Mouse (Mus musculus) hindbrain, embryonic 16.5 days (tissue): ENCODE measurements at regions not wholly inside any gene's neighbourhood (a gene's known extent, or its start where the extent isn't known, plus 50 kb on each side); places are given as distances from the start of the nearest gene placed in this dataset.

ENCODE experiments used
- ATAC-seq: fragments of 200-750 bp; cut with Nextera tagmentation; 2 replicates; pipeline ENCODE4 v1.8.0; 2017; ENCODE audit warnings: moderate TSS enrichment, moderate library complexity
- H3K27ac ChIP-seq: fragments of 300-500 bp; sonication (generic); 2 replicates; pipeline ENCODE4 v1.5.1; 2014; ENCODE audit warnings: low read depth, mild to moderate bottlenecking, control low read depth, low read length, moderate library complexity
- H3K27me3 ChIP-seq: fragments of 300-500 bp; sonication (generic); replicated peaks from 2 replicates; pipeline ENCODE4 v1.6.1; 2014; ENCODE audit warnings: low read length; ENCODE audit not compliant: control insufficient read depth, insufficient read depth
- H3K36me3 ChIP-seq: fragments of 300-500 bp; sonication (generic); 2 replicates; pipeline ENCODE4 v1.6.1; 2014; ENCODE audit warnings: mild to moderate bottlenecking, low read length, moderate library complexity, mixed read lengths; ENCODE audit not compliant: control insufficient read depth, insufficient read depth
- H3K4me1 ChIP-seq: fragments of 300-500 bp; sonication (generic); 2 replicates; pipeline ENCODE4 v1.6.1; 2014; ENCODE audit warnings: low read depth, low read length; ENCODE audit not compliant: control insufficient read depth, insufficient read depth
- H3K4me2 ChIP-seq: fragments of 300-500 bp; sonication (generic); 2 replicates; pipeline ENCODE4 v1.6.1; 2014; ENCODE audit warnings: mild to moderate bottlenecking, low read length, control low read depth, moderate library complexity
- H3K4me3 ChIP-seq: fragments of 300-500 bp; sonication (generic); 2 replicates; pipeline ENCODE4 v1.5.1; 2014; ENCODE audit warnings: mild to moderate bottlenecking, low read length, control low read depth, moderate library complexity
- H3K9ac ChIP-seq: fragments of 300-500 bp; sonication (generic); 2 replicates; pipeline ENCODE4 v1.6.1; 2014; ENCODE audit warnings: low read depth, mild to moderate bottlenecking, control low read depth, low read length, moderate library complexity
- H3K9me3 ChIP-seq: fragments of 300-500 bp; sonication (generic); 2 replicates; pipeline ENCODE4 v1.6.1; 2014; ENCODE audit warnings: mild to moderate bottlenecking, low read length, moderate library complexity; ENCODE audit not compliant: control insufficient read depth
- WGBS: fragments of 180-500 bp; shearing (Covaris S2); extraction: QIAGEN DNeasy Blood & Tissue Kit; methylation state at CpG from one replicate; pipeline ENCODE4 v1.1.7; 2014; 5-methylcytosine and 5-hydroxymethylcytosine counted together

- H3K36me3 ChIP-seq, result no peaks in the 10 kb centered on the region
- no peaks in the 10 kb centered on the region for H3K27me3 ChIP-seq
- no peak overlapping the region for H3K9ac ChIP-seq
- WGBS, result 74% methylated on average over 6 of the region's 6 CpGs
- no peaks in the 10 kb centered on the region for H3K4me1 ChIP-seq
- no peak for ATAC-seq
- H3K9me3 ChIP-seq, result no peaks in the 10 kb centered on the region
- H3K4me3 ChIP-seq, result no peak overlapping the region
- H3K4me2 ChIP-seq, result no peak overlapping the region
- H3K27ac ChIP-seq, result no peak overlapping the region
Measured at GRCm38 (mm10) chr9:120823397-120823796, 105.6 kb upstream of the Ctnnb1 start.

GRCm38 (mm10) chr9:120826266-120826665 lies 102.8 kb upstream of the Ctnnb1 start:
- no peak overlapping the region for H3K4me2 ChIP-seq
- no peak overlapping the region for H3K9ac ChIP-seq
- no peak overlapping the region for H3K27ac ChIP-seq
- no peaks in the 10 kb centered on the region for H3K27me3 ChIP-seq
- no peaks in the 10 kb centered on the region for H3K4me1 ChIP-seq
- H3K36me3 ChIP-seq, result no peaks in the 10 kb centered on the region
- no peak overlapping the region for H3K4me3 ChIP-seq
- no peak for ATAC-seq
- 76% methylated on average over 4 of the region's 4 CpGs for WGBS
- H3K9me3 ChIP-seq, result no peaks in the 10 kb centered on the region

DNA sequence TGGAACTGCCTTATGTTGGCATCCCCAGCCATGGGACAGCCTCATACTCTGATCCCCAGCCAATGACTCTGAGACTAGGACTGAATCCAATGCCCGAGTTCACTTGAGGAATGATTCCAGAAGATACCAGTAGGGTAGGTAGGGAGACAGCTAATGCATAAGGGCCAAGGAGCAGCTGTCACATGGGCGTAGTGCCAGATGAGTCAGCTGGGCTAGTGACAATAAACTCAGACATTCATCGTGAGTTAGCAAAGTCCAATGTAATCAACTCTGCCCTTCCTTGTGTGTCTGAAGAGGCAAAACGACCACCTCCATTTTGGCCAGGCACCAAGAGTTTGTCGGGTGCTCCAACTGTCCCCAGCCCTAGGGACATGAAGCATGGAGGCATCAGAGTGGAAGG lies 98.5 kb upstream of the Ctnnb1 start:
- H3K4me3 ChIP-seq, result no peak overlapping the region
- 49% methylated on average over 5 of the region's 5 CpGs for WGBS
- H3K27me3 ChIP-seq, result no peaks in the 10 kb centered on the region
- H3K4me2 ChIP-seq, result no peak overlapping the region
- H3K27ac ChIP-seq, result no peak overlapping the region
- no peaks in the 10 kb centered on the region for H3K36me3 ChIP-seq
- no peak overlapping the region for H3K9ac ChIP-seq
- peak; percentile 79 for ATAC-seq
- no peaks in the 10 kb centered on the region for H3K4me1 ChIP-seq
- no peaks in the 10 kb centered on the region for H3K9me3 ChIP-seq

DNA sequence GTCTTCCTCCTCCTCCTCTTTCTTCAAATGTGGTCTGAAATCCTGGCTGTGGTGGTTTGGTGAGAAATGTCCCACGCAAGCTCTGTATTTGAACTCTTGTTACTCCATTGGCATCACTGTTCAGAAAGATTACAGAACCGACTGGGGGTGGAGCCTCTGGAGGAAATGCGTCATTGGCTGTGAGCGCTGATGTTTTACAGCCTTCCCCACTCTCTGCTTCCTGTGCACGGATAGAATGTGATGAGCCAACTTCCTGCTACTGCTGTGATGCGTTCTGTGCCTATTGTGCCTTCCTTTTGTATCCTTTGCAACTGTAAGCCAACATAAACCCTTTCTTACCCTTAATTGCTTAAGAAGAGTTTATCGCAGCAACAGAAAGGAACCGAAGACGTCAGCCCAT lies 94.8 kb upstream of the Ctnnb1 start:
- H3K4me1 ChIP-seq, result no peaks in the 10 kb centered on the region
- ATAC-seq, result no peak
- WGBS, result 91% methylated on average over 9 of the region's 9 CpGs
- H3K27ac ChIP-seq, result no peak overlapping the region
- H3K4me3 ChIP-seq, result no peak overlapping the region
- no peaks in the 10 kb centered on the region for H3K9me3 ChIP-seq
- H3K36me3 ChIP-seq, result no peaks in the 10 kb centered on the region
- H3K9ac ChIP-seq, result no peak overlapping the region
- no peak overlapping the region for H3K4me2 ChIP-seq
- H3K27me3 ChIP-seq, result no peaks in the 10 kb centered on the region

GRCm38 (mm10) chr9:120835621-120836020 lies 93.4 kb upstream of the Ctnnb1 start:
- no peaks in the 10 kb centered on the region for H3K4me1 ChIP-seq
- H3K9ac ChIP-seq, result no peak overlapping the region
- no peaks in the 10 kb centered on the region for H3K9me3 ChIP-seq
- 89% methylated on average over 4 of the region's 4 CpGs for WGBS
- H3K36me3 ChIP-seq, result no peaks in the 10 kb centered on the region
- no peaks in the 10 kb centered on the region for H3K27me3 ChIP-seq
- no peak overlapping the region for H3K4me3 ChIP-seq
- no peak overlapping the region for H3K27ac ChIP-seq
- H3K4me2 ChIP-seq, result no peak overlapping the region
- ATAC-seq, result no peak

- Histone ChIP-seq H3K9ac (no peak overlapping the region), H3K4me2 (no peak overlapping the region), H3K36me3 (no peaks in the 10 kb centered on the region), H3K4me3 (no peak overlapping the region), H3K9me3 (no peaks in the 10 kb centered on the region), H3K27ac (no peak overlapping the region), H3K27me3 (no peaks in the 10 kb centered on the region), H3K4me1 (no peaks in the 10 kb centered on the region)
- 85% methylated on average over 8 of the region's 8 CpGs for WGBS
- ATAC-seq, result no peak
Measured at GRCm38 (mm10) chr9:120837431-120838150, 91.4 kb upstream of the Ctnnb1 start.

GRCm38 (mm10) chr9:120843753-120844152 lies 85.3 kb upstream of the Ctnnb1 start:
- no peak for ATAC-seq
- no peak overlapping the region for H3K4me2 ChIP-seq
- no peaks in the 10 kb centered on the region for H3K4me1 ChIP-seq
- no peak overlapping the region for H3K27ac ChIP-seq
- H3K4me3 ChIP-seq, result no peak overlapping the region
- H3K27me3 ChIP-seq, result no peaks in the 10 kb centered on the region
- H3K9ac ChIP-seq, result no peak overlapping the region
- no peaks in the 10 kb centered on the region for H3K9me3 ChIP-seq
- 75% methylated on average over 8 of the region's 8 CpGs for WGBS
- H3K36me3 ChIP-seq, result no peaks in the 10 kb centered on the region

GRCm38 (mm10) chr9:120845538-120845937 lies 83.5 kb upstream of the Ctnnb1 start:
- no peaks in the 10 kb centered on the region for H3K27me3 ChIP-seq
- no peaks in the 10 kb centered on the region for H3K9me3 ChIP-seq
- H3K36me3 ChIP-seq, result no peaks in the 10 kb centered on the region
- ATAC-seq, result no peak
- H3K27ac ChIP-seq, result no peak overlapping the region
- H3K9ac ChIP-seq, result no peak overlapping the region
- H3K4me3 ChIP-seq, result no peak overlapping the region
- no peaks in the 10 kb centered on the region for H3K4me1 ChIP-seq
- H3K4me2 ChIP-seq, result no peak overlapping the region
- 72% methylated on average over 10 of the region's 10 CpGs for WGBS

GRCm38 (mm10) chr9:120847649-120848048 lies 81.4 kb upstream of the Ctnnb1 start:
- WGBS, result 80% methylated on average over 5 of the region's 5 CpGs
- H3K4me3 ChIP-seq, result no peak overlapping the region
- no peak for ATAC-seq

More at GRCm38 (mm10) chr9:120847649-120848048, 81.4 kb upstream of the Ctnnb1 start:
- Histone ChIP-seq H3K4me2 (no peak overlapping the region), H3K36me3 (no peaks in the 10 kb centered on the region), H3K9me3 (no peaks in the 10 kb centered on the region), H3K4me1 (no peaks in the 10 kb centered on the region), H3K27ac (no peak overlapping the region), H3K9ac (no peak overlapping the region), H3K27me3 (no peaks in the 10 kb centered on the region)
